Mouse (Mus musculus): ENCODE measurements around the gene Itprid1.

DNA sequence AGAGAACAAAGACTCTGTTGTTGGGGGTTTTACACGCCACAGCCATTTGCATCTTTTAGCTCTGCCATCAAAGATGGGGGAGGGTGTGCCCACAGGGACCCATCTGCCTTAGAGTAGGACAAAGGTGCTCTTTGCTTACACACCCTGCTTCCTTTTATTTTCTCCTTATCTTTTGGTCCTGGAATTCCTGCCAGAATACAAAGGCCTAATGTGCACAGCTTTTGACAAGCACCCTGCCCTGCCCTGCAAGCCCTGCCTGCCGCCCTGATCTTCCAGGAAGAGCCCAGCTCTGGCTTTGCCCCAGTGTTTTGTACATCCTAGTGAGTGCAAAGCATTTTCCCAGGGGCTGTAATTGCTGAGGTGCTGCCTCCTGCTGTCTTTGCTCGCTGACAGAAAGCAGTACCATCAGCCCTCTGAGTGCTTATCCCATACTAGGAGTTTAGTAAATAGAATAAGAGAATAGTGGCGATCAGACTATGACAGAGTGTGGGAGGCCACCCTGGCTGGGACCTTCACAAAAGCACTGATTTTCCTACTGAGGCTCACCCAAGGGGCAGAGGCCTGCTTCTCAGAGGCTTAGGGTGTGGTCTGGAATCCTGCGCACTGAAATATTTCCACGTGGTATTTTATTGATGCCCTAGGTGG is 44.7 kb upstream of the Itprid1 start:
- no peak for TF ChIP-seq CTCF (IDR thresholded peaks at IDR 0.05; ENCODE audit: low read depth)
- TF ChIP-seq EP300 (IDR thresholded peaks at IDR 0.05; ENCODE audit: low read depth) = no peak
